Mouse (Mus musculus) myocyte (in vitro differentiated cells): ENCODE data around the gene Slc12a6.

ENCODE experiments used
- CEBPB ChIP-seq: IDR thresholded peaks from 2 replicates; pipeline ENCODE4 v1.6.1; 2011; ENCODE audit warnings: mild to moderate bottlenecking, moderate library complexity; ENCODE audit not compliant: poor library complexity, insufficient read depth, severe bottlenecking
- E2F4 ChIP-seq: IDR thresholded peaks from one replicate; pipeline ENCODE4 v1.6.1; 2011; ENCODE audit warnings: mild to moderate bottlenecking, control low read depth, moderate library complexity; ENCODE audit not compliant: insufficient read depth
- MAX ChIP-seq: IDR thresholded peaks from one replicate; pipeline ENCODE4 v1.6.1; 2011; ENCODE audit warnings: low read depth, mild to moderate bottlenecking, control low read depth
- MYOD1 ChIP-seq, 3 experiments: IDR thresholded peaks; one replicate each; pipeline ENCODE4 v1.6.1; 2011; ENCODE audit warnings: control low read depth in 2 of 3, low read depth in 2 of 3, mild to moderate bottlenecking in 2 of 3, moderate library complexity in 1 of 3; ENCODE audit not compliant: insufficient read length in 2 of 3, control insufficient read depth in 1 of 3
- MYOG ChIP-seq, 3 experiments: IDR thresholded peaks; one replicate each; pipeline ENCODE4 v1.6.1; 2011; ENCODE audit warnings: control low read depth in 2 of 3, low read depth in 2 of 3, mild to moderate bottlenecking in 2 of 3; ENCODE audit not compliant: insufficient read length in 2 of 3, control insufficient read depth in 1 of 3, insufficient read depth in 1 of 3
- POLR2A ChIP-seq: IDR thresholded peaks from one replicate; pipeline ENCODE4 v1.6.1; 2011; ENCODE audit warnings: low read depth, mild to moderate bottlenecking, control low read depth, moderate library complexity; ENCODE audit not compliant: insufficient read length
- POLR2AphosphoS2 ChIP-seq: IDR thresholded peaks from one replicate; pipeline ENCODE4 v1.6.1; 2011; ENCODE audit warnings: low read depth, control low read depth; ENCODE audit not compliant: insufficient read length
- REST ChIP-seq: IDR thresholded peaks from one replicate; pipeline ENCODE4 v1.6.1; 2011; ENCODE audit warnings: mild to moderate bottlenecking, control low read depth, moderate library complexity; ENCODE audit not compliant: insufficient read depth, insufficient read length
- SRF ChIP-seq: IDR thresholded peaks from one replicate; pipeline ENCODE4 v1.6.1; 2011; ENCODE audit warnings: low read depth; ENCODE audit not compliant: control insufficient read depth, insufficient read length
- TCF12 ChIP-seq: IDR thresholded peaks from one replicate; pipeline ENCODE4 v1.6.1; 2011; ENCODE audit warnings: mild to moderate bottlenecking, control low read depth; ENCODE audit not compliant: poor library complexity, insufficient read depth, severe bottlenecking
- USF1 ChIP-seq: IDR thresholded peaks from one replicate; pipeline ENCODE4 v1.6.1; 2011; ENCODE audit warnings: low read depth, mild to moderate bottlenecking, control low read depth, moderate library complexity

GRCm38 (mm10) chr2:112272909-112273308 lies 7.3 kb downstream of the Slc12a6 start:
- TF ChIP-seq MYOG (IDR thresholded peaks at IDR 0.05; ENCODE audit: control insufficient read depth in 1 of 3, insufficient read depth in 1 of 3, insufficient read length in 2 of 3, low read depth in 2 of 3), result no peak
- TF ChIP-seq MAX, result no peak
- TF ChIP-seq POLR2A, result no peak
- TF ChIP-seq REST, result no peak
- no peak for TF ChIP-seq E2F4
- TF ChIP-seq MYOD1 (IDR thresholded peaks at IDR 0.05; ENCODE audit: control insufficient read depth in 1 of 3, insufficient read length in 2 of 3, low read depth in 2 of 3), result no peak
- TF ChIP-seq USF1, result no peak
- TF ChIP-seq CEBPB, result no peak
- no peak for TF ChIP-seq SRF
- no peak for TF ChIP-seq TCF12
- no peak for TF ChIP-seq POLR2AphosphoS2
